Mouse (Mus musculus) heart, adult 8-10 months (tissue): ENCODE measurements at regions not wholly inside any gene's neighbourhood (a gene's known extent, or its start where the extent isn't known, plus 50 kb on each side); places are given as distances from the start of the nearest gene placed in this dataset.

Experiments
- DNase-seq: peaks from one replicate; pipeline ENCODE4 v3.0.0; 2022; ENCODE audit warnings: low spot score

DNA sequence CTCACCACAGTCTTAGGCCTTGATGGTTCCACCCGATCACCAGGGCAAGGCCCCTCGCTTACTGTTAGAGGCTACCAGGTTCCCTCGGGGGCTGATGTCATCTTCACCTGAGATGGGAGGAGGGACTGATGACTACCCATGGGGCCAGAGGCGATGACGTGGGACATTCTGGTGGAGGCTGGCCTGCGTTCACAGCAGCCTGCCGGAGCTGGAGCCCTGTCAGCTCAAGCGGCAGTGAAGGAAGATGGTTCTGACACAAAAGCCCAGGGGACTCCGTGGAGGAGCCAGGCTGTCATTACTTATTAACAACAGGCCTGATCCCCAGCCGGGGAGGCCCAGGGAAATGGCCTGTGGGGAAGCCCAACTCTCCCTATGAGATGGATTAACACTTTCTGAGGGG lies 121.3 kb upstream of the Atp6ap2 start:
- DNase-seq, result no peak

DNA sequence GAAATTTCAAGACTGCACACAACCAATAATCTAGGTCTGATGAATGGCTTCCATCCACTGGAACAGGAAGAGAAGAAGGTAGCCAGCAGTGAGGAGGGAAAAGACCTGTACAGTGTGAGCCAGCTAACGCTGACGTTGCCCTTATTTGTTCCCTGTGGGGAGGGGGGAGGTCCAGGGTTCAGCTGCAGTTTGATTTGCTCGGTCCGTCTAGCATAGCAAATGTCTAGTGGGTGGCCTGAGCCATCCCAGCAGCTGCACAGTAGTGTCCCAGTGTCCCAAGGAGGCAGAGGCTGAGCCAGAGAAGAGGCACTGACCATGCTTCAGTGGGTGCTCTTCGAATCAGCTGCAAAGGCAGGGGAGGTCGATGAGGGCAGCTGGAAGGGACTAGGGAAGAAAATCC lies 120.7 kb upstream of the Atp6ap2 start:
- DNase-seq, result no peak

DNA sequence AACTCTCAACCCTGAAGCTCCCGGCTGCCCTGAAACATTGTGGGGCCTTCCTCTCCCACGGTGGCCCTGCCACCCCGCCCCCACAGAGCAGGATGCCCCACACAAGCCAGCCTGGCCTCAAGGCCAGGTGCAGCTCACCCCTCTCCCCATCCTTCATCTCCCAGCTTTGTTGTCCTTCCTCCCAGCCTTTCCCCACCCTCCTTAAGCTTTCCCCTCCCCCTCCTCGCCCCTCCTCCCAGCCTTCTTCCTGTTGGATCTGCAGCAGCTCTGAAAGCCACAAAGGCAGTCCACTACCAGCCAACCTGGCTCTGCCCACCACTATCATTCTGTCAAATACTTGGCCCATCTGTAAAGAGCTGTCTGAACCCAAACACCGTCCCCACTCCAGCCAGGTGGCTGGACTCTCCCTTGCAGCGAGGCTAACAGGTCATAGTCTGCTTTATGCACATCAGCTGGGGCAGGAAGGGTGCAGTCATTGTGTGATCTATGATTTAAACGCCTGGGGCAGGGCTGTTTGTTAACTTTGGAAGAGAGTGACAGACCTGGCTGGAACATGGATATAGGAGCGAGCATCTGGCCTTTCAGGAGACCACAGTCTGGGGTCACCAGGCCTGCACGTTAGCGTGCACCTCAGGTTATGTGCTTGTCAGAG lies 119.9 kb upstream of the Atp6ap2 start:
- no peak for DNase-seq

DNA sequence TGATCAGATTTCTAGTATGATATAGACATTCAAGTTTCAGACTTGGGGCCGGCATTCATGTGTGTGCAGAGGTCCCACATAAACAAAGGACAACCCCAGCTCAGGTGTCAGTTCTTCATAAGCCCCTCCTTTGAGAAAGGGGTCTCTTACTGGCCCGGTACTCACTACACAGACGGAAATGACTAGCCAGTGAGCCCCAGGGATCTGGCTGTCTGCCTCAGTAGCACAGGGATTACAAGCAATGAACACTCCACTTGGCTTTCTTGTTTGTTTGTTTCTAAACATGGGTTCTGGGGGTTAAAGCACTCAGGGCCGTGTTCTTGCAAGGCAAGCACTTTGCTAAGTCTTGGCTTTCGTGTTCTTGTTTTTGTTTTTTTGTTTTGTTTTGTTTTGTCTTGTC lies 115.3 kb upstream of the Atp6ap2 start:
- no peak for DNase-seq

DNA sequence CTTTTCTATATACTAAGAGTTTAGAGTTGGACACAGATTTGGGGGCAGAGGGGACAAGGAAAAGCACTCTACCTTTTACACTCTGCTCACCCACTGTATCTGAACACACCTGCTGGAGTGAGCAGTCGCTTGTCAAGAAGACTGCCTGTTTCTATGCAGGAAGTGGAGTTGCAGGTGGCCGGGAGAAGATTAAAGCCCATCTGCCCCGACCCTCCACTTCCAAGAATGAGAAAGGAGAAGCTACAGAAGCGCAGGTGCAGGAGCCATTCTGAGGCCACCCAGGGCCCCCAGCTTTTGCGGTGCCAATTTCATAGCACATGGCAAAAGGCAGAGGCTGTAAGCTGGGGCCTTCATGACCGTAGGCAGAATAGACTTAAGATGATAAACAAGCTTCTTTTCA lies 108.4 kb upstream of the Atp6ap2 start:
- DNase-seq, result no peak

DNA sequence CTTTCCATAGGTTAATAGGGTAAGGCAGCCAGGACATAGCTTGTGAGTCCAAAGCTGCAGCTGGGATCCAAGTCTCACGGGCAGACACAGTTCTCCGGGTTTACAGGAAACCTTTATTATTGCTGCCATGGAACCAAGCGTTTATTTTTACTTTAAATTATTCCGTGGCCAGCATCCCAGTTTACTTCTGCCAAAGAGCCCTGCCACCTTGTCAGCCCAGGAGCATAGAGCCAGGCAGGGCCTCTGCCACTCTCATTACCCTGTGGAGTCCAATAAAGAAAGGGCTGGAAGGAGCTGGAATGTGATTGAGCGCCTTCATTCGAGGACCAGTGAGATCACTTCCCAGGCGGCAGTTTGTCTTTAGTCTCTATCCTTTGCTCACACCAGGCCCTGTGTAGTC lies 96.6 kb upstream of the Atp6ap2 start:
- no peak for DNase-seq

DNA sequence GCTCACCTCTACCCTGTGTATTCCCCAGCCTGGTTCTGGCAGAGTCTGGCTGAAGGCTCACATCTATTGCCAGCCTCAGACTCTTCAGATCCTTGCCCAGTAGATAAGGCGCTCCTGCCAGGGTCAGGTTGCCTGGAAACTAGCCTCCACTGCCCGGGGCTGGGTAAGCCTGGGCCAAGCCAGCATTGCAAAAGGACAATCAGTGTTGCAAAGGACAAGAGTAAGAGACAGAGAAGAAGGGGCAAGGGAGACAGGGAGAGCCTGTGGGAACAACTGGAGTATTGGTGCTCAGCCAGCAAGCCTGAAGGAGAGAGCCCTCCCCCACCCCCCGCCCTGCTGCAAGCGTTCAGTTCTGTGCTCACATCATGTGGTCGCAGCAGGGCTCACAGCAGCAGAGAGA lies 94.4 kb upstream of the Atp6ap2 start:
- no peak for DNase-seq

DNA sequence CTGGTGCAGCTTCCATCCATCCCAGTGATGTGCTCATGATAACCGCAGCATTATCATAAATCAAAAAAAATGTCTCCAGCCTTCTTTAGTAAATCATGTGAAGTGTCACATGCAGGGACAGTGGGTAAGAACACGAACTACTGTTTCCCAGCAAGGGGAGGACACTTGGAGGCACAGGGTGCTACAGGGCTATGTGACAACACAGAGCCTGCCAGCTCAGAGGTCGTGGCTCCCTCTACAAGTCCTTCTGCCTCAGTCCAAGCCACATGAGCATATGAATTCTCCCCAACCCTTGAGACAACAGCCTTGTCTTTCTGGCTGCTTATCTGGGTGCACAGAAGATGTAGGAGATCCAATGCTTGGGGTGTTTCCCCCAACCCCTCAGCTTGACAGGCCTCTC lies 93.7 kb upstream of the Atp6ap2 start:
- no peak for DNase-seq

DNA sequence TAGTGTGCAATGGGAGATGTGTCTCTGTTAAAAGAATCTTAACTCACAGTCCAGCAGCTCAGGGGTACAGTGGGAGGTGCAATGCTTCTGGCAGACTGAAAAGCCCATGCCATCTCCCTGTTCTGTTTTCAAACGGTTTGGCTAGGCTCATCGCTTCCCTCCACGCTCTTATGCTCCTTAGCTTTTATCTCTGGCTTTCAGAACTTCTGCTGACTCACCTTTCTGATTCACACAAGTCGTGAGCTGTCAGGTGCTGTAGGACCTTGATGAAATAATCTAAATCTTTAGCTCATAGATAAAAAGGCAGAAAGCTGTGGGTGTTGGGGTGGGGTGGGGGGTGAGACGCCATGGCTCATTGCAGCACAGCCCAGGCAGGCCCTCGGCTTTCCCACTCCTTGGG lies 93.1 kb upstream of the Atp6ap2 start:
- DNase-seq, result no peak

DNA sequence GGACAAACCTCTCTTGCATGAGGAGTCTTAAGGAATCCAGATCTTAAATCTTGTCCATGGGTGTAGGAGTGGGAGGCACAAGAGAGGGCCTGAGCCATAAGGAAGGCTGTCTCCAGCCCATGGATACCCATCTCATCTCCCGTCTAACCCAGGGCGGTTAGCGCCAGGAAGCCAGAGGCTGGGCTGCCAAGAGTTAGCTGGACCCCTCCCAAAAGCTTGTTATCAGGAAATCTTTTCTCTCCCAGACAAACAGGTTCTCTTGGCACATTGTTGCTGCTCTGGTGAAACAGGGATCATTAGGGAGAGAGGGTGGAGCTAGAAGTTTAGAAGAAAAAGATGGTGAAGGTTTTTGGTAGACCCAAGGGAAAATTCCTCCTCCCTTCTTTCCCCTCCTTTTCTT lies 87.0 kb upstream of the Atp6ap2 start:
- DNase-seq, result no peak

DNA sequence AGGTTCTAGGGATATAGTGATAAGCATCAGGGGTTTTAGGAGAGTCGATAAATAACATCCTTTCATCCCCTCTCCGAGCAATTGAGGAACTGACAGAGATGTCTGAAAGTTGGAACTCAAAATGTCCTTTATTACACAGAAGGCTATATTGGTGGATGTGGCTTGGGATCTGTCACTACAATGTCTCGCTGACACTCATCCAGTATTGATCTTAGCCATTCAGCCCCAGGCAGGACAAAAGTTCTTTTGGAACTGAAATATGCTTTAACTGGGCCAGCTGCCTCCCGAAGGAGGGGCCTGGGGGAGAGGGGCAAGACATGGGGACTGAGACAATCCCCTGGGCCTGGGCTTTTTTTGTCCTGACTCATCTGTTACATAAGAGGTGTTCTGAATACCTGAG lies 85.2 kb upstream of the Atp6ap2 start:
- DNase-seq, result no peak

DNA sequence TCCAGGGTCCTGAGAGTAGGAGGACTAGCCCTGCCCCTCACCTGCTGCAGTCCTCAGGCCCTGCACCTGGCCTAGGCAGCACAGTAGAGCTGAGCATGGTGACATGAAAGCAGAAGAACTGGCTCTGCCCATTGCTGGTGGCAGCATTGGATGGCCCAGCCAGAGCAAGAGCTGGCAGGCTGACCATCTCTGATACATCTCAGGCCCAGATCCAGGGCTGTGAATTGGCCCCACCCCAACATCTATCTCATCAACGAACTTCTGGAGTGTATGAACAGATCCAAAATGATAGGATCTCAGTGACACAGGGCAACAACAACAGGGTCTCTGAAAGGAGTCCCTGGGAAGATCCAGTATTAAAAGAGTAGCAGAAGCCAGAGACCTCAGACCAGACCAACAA lies 84.0 kb upstream of the Atp6ap2 start:
- no peak for DNase-seq

DNA sequence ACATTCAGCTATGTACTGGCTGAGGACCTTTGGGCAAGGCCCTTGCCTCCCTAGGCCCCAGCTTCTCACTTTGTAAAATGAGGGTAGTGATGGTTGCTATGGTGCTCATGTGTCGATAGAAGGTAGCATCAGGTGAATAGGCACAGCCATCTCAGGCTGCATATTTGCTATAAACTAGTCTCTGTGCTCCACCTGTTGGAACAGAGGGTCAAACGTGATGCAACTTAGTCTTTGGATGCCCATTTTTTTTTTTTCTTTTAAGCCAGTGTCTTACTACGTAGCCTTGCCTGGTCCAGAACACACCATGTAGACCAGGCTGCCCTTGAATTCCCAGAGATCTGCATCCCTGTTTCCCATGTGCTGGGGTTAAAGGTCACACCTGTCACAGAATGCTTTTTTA lies 76.5 kb upstream of the Atp6ap2 start:
- DNase-seq, result no peak

DNA sequence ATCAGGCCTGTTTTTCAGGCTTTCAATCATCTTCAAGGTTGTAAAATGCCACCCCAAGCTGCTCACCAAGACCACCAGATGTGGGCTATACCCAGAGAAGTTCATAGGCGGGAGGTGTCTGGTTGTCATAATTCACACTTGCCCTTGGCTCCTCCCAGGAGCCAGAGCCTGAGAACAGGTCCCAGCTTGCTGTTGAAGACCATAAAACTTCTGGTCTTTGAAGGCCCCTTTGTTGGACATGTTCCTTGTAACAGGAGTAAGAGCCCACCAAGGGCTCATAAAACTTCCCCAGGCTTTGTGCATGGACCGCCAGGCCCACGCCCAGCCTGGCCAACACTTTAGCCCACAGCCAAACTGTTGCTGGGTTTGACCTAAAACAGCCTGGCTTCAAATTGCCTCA lies 62.6 kb upstream of the Atp6ap2 start:
- no peak for DNase-seq

DNA sequence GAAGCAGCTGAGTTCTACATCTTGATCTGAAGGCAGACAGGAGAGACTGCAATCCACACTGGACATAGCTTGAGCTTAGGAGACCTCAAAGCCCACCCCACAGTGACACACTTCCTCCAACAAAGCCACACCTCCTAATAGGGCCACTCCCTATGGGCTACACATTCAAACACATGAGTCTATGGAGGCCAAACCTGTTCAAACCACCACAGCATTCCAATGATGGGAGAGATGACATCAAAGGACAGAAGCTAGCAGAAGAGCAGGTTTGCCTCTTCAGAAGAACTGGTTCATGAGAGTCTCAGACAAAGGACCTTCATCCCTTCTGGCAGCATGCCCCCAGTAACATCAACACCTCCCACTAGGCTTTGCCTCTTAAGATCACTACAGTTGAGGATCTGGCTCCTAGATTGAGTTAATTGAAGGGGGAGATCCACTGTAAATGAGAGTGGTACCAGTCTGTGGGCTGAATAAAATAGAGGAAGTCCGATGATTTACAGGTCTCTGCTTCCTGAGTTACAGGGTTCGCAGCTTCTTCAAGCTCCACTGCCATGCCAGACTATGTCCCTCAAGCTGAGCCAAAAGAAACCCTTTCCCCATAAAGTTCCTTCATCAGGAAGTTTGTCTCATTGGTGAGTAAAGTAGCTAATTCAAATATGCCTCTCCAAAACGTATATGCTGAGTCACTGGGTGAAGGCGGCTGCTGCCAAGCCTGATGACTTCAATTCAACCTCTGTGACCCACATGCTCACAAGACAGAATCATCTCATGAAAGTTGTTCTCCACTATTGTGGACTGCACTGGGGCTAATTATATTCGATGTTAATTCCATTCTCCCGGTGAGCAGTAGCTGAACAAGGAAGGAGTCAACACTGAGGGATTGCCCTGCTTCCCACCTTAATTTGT lies 56.9 kb upstream of the Atp6ap2 start:
- DNase-seq, result no peak
